Comparison of ENCODE assay signal across 16 mouse cellular contexts in genomic region chr6:116406152-116406551, GRCm38 (mm10).
"Had no signal": no experiment of that assay in that cellular context is flagged by ENCODE, and none has a peak within 500 bp of the region (broad histone marks: within the 10 kb centered on the region; RNA-seq: fewer than 3 reads in every experiment).

No protein-coding gene starts in this region.

- H3K9me3 ChIP-seq: limb, embryonic 13.5 days; liver, embryonic 13.5 days; megakaryocyte, embryonic 14.5 days; midbrain, embryonic 15.5 days; neural tube, embryonic 13.5 days had no signal

- H3K4me3 ChIP-seq: limb, embryonic 13.5 days; liver, embryonic 13.5 days; midbrain, embryonic 15.5 days; neural tube, embryonic 13.5 days had no signal

- DNase-seq: kidney, adult 11 months; kidney, adult 9 months; kidney, postnatal 14 days; kidney, postnatal 4 days; left cerebral cortex, postnatal 4 days; liver, embryonic 13.5 days; lung, adult 2 months; lung, postnatal 14 days; thymus, adult 18-20 months; thymus, postnatal 14 days; thymus, postnatal 4 days had no signal

- H3K4me1 ChIP-seq: limb, embryonic 13.5 days; liver, embryonic 13.5 days had no signal

- H3K27ac ChIP-seq: limb, embryonic 13.5 days; liver, embryonic 13.5 days had no signal

- H3K9ac ChIP-seq: limb, embryonic 13.5 days; liver, embryonic 13.5 days; midbrain, embryonic 15.5 days; neural tube, embryonic 13.5 days had no signal

- H3K4me2 ChIP-seq: limb, embryonic 13.5 days; liver, embryonic 13.5 days; midbrain, embryonic 11.5 days; midbrain, embryonic 15.5 days; neural tube, embryonic 13.5 days had no signal

- H3K27me3 ChIP-seq: limb, embryonic 13.5 days; liver, embryonic 13.5 days; megakaryocyte, embryonic 14.5 days; midbrain, embryonic 15.5 days; neural tube, embryonic 13.5 days had no signal

- ATAC-seq: midbrain, embryonic 15.5 days had no signal
